Mouse (Mus musculus) E14TG2a.4 (cell line): ENCODE measurements around the gene Col8a1.

Experiments
- CTCF ChIP-seq: conservative IDR thresholded peaks from 2 replicates; pipeline ENCODE4 v1.5.1; 2014; ENCODE audit warnings: low read length
- NANOG ChIP-seq: IDR thresholded peaks from 2 replicates; pipeline ENCODE4 v1.6.1; 2014; ENCODE audit warnings: borderline replicate concordance, low read length, mixed read lengths
- POU5F1 ChIP-seq: IDR thresholded peaks from 2 replicates; pipeline ENCODE4 v1.6.1; 2014; ENCODE audit warnings: low read length, borderline replicate concordance

GRCm38 (mm10) chr16:57733545-57733944 is 21.0 kb downstream of the Col8a1 start:
- TF ChIP-seq CTCF (no peak), POU5F1 (no peak), NANOG (no peak)
